Mouse (Mus musculus): ENCODE data around the gene Gm19426.
A peak's percentile ranks its signal among the peaks of the same experiment; 100 is the strongest.

Gene Gm19426

GRCm38 (mm10) chr2:84721182-84721581, 22.3 kb downstream of the Gm19426 start:
- DNase-seq (ENCODE audit: low read depth), result no peak

GRCm38 (mm10) chr2:84720718-84721117, 22.7 kb downstream of the Gm19426 start:
- no peak for DNase-seq (ENCODE audit: low read depth)

GRCm38 (mm10) chr2:84717357-84717756, 26.1 kb downstream of the Gm19426 start:
- no peak for DNase-seq (ENCODE audit: low read depth)

- no peak for DNase-seq (ENCODE audit: low read depth)
Observed at GRCm38 (mm10) chr2:84716423-84717355, 26.8 kb downstream of the Gm19426 start.

GRCm38 (mm10) chr2:84715562-84716361, 27.7 kb downstream of the Gm19426 start:
- DNase-seq (ENCODE audit: low read depth), result peak; percentile 94

- DNase-seq (ENCODE audit: low read depth), result peak; percentile 91
Observed at GRCm38 (mm10) chr2:84714811-84715561, 28.5 kb downstream of the Gm19426 start, which contains the start of gene Zdhhc5. Gene Zdhhc5 (minus strand): TSS chr2:84715180.

- DNase-seq (ENCODE audit: low read depth), result no peak
Observed at GRCm38 (mm10) chr2:84714422-84714810, 29.0 kb downstream of the Gm19426 start.

GRCm38 (mm10) chr2:84711898-84712297, 31.6 kb downstream of the Gm19426 start:
- no peak for DNase-seq (ENCODE audit: low read depth)

GRCm38 (mm10) chr2:84707523-84707922, 35.9 kb downstream of the Gm19426 start:
- no peak for DNase-seq (ENCODE audit: low read depth)

- DNase-seq (ENCODE audit: low read depth), result no peak
Observed at GRCm38 (mm10) chr2:84705295-84705694, 38.2 kb downstream of the Gm19426 start.

- DNase-seq (ENCODE audit: low read depth), result no peak
Observed at GRCm38 (mm10) chr2:84704329-84704728, 39.1 kb downstream of the Gm19426 start.

- DNase-seq (ENCODE audit: low read depth), result no peak
Observed at GRCm38 (mm10) chr2:84703497-84703896, 40.0 kb downstream of the Gm19426 start.

GRCm38 (mm10) chr2:84695007-84695695, 48.3 kb downstream of the Gm19426 start:
- DNase-seq (ENCODE audit: low read depth), result no peak

All from fibroblast of lung, adult 2 months (primary cell).